Mouse (Mus musculus) cerebellum, adult 11-12 months (tissue): ENCODE data around the gene Mrps7.

ENCODE experiments used
- DNase-seq: peaks from one replicate; pipeline ENCODE4 v3.0.0; 2022

Gene Mrps7

DNA sequence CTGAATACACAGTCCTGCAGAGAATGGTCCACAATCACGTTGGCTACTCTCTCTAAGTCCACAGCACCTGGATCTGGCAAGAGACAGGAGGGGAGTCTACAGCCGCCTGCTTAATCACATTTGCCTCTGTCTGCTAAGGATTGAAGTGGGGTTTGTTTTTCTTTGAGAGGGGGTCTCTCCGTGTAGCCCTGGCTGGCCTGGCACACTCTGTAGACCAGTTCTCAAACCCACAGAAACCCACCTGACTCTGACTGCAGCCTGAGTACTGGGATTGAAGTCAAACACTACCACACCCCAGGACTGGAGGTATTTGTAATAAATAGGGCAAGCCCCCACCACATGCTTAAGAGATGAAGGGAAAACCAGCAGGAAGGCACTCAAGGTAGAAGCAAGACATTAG lies 5.9 kb downstream of the Mrps7 start:
- DNase-seq, result no peak

DNA sequence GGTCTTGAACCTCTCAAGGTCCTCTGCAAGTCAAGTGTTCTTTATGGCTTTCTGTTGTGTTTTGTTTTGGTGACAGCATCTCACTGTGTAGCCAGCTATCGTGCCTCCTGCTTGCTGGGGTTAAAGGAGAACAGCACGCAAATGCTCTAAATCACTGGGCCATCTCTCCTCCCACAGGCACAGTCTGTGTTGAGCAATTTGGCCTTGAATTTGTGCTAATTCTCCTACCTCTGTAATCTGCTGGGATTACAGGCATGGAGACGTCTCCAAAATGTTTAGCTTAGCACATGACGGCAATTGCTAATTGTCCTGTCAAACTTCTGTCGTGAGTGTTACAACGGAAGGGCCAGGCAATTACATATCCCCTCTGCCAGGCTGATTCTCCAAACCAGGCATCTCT lies 7.4 kb downstream of the Mrps7 start:
- DNase-seq, result no peak

DNA sequence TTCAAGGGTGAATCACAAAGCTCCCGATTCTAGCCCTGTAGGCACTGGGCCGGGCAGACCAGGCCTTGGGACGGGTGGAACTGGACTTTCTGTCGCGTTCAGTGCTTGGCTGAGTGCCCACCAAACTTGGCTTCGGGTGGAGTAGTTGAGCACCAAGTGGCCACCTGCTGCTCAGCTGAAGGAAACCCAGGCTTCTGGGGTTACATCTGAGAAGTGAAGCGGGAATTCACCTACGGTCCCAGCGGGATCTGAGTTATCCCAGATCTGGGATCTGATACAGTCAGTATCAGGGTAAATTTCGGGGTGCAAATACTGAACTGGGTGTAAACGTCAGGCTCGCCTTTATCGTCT lies 8.3 kb downstream of the Mrps7 start:
- DNase-seq, result peak; percentile 78

DNA sequence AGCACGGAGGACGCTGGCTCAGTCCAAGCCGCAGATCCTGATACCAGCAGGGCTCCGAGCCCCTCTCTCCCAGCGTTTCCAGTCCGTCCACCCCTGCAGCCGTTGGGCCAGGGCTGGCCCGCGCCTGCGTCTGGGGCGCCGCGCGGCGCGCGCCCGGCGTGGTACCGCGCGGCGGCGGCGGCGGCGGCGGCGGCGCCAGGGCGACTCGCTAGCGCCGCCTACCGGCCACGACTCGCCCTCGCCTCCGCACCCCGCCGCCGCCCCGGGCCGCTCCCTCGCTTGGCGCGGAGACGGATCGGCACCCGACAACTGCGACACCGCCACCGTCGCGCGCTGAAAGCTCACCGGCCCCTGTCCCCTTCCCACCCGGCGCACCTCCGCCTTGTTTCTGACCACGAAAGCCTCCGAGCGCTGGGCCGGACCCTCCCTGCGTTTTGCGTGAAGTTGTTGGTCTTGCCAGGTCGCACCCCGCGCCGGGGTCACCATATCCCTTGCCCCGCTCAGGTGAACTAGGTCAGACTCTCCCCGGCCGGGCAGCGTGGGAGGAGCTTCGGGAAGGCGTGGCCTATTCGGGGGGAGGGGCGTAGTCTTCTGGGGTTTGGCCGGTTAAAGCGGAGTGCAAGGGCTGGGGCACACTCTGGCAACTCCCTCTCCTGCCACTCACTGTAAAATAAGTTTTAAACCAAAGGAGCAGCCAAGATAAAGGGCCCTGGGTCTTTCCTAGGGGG lies 8.8 kb downstream of the Mrps7 start, which contains the start of gene Mif4gd:
TSS of gene Mif4gd (minus strand) at position 560 of the 728 bp plus-strand sequence.
- peak; percentile 93 for DNase-seq

DNA sequence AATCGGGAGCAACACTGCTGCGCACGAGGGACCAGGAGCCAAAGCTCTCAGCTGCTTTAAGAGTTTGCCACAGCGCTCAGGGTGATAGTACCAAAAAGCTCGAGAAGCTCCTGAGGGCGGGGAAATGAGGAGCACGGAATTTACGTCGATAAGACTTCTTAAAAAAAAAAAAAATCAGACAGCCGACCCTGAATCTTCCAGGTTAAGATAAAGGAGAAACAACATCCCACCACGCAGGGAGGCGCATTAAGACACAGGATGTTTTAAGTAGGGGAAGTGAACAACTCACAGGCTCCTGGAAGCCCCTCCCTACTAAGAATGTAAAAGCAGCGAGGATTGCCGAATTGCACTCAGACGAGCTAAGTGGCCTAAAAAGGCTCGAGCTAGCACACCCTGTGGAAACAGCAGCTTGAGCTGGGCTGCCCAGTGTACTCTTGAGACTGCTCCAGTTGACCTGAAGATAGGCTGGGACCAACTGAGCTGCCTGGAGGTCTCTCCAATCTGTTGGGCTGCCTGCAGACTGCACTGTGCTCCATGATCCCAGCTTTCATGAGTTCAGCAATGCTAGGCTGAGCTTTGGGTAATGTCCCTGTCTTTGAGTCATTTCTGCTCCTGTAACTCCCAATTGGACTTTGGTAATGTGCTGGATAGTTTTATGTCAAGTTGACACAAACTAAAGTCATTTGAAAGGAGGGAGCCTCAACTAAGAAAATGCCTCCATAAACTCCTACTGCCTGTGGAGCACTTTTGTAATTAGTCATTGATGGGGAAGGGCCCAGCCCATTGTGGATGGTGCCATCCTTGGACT lies 9.6 kb downstream of the Mrps7 start:
- peak; percentile 47 for DNase-seq

DNA sequence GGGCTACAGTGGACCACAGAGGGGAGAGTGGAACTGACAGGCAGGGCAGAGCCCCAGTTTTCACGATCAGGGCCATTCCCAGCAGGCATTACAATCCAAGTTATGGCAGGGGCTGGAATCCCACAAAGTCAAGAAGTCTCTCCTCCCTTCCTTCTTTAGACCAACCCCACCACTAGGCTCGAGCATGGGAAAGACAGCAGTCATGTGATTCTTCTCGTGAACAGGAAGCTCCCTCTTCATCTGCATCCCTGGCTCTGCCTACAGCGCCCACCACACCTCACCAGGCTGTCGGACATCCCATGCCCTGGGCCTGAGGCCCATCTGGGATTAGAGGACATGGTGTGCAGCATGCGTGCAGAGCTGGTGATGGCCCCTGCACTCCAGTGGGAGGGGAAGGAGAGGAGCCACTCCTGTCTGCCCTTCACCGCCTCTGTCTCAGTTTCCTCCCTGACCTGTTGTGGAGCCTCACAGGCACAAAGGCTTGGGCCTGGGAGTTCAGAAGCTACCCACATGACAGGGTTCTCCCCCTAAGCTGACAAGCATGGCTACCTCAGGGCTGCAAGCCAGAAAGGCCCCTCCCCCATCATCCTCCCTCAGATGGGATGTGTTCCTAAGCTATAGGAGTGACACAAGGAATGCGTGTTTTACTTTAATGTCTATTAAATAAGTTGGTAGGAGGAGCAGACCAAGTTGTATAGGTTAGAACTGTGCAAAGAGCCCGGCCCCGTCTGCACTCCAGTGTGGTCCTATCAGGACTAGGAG lies 10.8 kb downstream of the Mrps7 start:
- DNase-seq, result peak; percentile 54

DNA sequence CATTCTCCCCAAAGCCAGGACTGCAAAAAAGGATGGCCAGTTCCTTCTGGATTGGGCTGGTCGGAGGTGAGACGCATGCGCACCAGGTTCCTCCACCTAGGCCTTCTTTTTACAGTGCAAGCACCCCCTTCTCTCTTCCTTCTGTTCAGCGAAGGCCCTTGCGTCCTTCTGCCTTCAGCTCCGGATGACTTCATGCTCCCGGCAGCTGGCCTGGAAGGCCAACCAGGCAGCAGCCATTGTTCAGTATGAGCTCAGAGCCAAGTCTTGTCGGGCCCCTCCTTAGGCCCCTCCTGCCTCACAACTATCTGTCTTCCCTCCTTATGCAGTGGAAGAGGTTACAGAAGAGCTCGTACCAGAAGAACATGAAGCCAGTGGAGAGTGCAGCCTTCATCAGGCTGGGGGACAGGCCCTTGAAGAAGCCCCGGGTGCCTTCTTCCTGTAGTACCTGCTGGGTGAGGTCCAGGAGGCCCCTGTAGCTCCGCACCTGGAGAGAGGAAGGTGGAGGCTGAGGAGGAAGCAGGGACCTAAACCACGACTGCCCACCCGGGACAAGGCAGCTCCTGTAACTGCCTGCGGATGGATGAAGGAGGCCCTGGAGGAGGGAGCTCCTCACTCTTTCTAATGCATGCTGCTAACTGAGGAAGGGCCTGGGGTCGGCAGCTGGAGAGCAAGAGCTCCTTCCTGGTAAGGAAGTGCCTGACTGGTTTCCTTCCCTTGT lies 11.5 kb downstream of the Mrps7 start:
- DNase-seq, result peak; percentile 35

DNA sequence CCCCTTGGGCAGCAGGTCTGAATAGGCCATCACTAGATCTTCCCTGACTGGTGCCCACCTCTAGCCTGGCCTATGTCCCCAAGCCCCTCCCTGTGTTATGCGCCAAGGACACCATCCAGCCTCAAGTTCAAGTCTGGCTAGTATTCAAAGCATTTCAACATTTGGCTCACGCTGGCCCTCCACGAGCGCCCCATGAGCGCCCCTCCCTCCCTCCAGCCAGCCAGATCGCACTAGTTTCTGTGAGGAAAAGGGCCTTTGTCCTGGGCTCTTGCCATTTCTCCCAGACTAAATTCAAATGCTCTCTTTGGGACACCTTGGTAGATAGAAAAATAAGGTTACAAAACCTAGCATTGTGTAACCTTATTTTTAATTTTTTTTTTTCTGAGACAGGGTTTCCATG lies 12.2 kb downstream of the Mrps7 start:
- peak; percentile 35 for DNase-seq

DNA sequence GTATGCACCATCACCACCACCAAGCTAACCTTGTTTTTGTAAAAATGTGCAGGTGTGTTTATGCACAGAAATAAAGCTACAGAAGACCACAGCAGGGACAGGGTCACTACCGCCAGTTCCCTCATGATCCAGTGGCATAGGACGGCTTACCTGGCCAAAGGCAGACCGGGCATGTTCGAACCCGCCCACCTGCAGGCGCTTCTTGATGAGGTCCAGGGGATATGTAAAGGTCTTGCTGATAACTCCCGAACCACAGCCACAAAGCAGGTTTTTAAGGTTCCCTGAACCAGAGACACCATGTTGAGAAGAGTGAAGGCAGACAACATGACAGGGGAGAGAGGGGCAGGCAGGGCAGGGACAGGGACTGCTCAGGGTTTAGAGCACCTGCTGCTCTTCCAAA lies 12.6 kb downstream of the Mrps7 start:
- peak; percentile 18 for DNase-seq

DNA sequence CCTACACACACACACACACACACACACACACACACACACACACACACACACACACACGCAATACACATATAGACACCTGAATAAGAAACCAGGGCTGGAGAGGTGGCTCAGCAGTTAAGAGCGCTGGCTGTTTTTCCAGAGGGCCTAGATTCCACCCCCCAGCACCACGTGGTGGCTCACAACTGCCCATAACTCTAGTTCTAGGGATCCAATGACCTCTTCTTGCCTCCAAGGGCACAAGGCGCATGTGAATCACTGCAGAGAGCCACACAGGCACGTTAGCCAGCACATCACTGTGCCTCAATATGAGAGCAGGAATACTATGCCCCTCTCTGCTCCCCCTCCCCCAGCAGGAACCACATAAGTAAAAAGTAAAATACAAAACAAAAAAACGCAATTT lies 13.2 kb downstream of the Mrps7 start:
- no peak for DNase-seq

DNA sequence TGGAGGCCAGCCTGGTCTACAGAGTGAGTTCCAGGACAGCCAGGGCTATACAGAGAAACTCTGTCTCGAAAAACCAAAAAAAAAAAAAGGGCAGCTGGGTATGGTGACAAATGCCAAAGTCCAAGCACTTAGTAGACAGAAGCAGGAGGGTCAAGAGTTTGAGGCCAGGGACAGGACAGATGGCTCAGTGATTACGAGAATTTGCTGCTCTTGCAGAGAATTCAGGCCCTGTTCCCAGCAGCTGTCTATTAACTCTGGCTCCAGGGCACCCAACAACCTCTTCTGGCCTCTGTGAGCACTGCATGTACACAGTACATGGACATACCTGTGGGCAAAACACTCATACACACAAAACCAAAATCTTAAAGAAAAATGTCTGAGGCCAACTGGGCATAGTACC lies 14.3 kb downstream of the Mrps7 start:
- no peak for DNase-seq

DNA sequence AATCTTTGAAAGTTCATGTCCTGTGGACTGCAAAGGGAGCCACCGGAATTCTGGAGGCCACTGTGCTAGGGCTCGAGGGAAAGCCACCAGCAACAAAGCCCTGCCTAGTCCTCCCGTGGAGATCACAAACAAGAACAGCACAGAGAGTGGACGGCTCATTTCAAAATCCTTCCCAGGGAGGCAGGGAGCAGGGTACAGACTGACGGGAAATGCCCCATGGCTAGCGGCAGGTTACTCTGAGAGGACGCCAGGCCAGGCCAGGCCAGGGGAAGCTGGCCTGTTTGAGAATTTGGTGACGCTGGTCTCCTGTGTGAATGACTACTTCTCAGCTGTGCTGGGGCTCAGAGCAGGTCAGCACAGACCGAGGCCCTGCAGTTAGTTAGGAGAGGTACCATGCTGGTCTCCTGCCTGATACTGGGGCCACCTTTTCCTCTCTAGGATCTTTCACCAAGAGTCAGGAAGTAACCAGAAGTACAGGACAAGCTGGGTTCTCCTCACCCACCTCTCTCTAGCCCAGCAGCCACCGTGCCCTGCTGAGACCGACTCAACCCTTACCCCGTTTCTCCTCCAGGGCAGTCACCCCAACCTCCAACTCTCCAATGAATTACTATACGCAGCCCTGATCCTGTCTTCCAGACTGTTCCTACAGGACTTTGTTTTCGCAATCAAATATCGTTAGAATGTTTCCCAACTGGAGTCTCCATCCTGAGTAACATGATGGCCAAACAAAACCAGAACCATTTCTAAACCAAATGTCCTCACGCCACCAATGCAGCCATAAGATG lies 15.2 kb downstream of the Mrps7 start:
- no peak for DNase-seq

DNA sequence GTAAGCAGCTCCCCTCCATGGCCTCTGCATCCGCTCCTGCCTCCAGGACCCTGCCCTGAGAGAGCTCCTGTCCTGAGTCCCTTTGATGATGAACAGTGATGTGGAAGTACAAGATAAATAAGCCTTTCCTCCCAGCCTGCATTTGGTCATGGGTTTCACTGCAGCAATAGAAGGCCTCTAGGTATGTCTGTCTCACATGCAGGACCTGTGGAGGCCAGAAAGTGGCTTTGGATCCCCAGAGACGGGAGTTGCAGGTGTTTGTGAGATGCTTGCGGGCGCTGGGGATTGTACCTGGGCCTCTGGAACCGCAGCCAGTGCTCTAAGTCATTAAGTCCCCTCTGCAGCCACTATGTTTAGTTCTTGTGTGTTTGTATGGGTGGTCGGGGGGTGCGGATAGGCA lies 16.2 kb downstream of the Mrps7 start:
- no peak for DNase-seq

DNA sequence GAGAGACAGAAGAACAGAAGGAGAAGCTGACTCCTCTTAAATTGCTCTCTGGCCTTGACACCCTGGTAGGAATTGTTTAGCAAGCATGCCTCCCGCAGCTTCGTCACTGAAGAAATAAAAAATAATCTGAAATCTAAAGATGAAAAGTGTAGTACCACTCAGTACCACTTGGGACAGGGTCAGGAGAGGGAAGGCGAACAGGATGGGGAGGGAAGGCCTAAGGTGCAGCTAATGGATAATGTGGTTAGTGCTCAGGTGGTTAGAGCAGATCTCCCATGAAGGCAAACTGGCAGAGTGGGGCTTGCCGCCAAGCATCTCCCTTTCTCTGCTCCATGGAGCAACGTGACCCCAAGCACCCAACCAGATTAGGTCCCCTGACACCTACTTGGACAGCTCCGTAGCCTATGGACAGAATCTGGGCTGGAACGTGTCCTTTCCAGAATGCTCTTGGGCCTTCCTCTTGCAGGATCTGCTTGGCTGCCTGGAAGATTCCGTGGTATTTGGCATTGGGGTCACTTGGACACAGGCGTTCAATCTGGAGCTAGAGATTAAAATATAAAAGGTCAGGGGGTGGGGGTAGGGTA lies 19.9 kb downstream of the Mrps7 start:
- no peak for DNase-seq

DNA sequence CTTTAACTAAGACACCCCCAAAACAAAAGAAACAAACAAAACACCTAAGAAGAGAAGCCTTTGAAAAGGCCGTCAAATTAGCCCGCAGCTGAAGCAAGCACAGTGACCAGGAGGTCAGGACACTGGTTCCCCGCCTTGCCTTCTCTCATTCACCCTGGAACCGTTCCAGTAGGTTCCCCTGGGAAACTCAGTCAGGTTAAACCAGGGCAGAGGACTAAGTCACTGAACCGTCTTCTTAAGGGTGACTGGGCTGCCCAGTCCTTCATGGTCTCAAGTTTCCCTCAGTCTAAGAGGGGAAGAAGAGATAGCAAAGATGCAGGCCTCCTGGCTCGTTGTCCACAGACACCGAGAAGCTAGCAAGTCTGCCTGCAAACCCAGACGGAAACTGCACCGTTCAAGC lies 22.2 kb downstream of the Mrps7 start:
- DNase-seq, result peak; percentile 48

DNA sequence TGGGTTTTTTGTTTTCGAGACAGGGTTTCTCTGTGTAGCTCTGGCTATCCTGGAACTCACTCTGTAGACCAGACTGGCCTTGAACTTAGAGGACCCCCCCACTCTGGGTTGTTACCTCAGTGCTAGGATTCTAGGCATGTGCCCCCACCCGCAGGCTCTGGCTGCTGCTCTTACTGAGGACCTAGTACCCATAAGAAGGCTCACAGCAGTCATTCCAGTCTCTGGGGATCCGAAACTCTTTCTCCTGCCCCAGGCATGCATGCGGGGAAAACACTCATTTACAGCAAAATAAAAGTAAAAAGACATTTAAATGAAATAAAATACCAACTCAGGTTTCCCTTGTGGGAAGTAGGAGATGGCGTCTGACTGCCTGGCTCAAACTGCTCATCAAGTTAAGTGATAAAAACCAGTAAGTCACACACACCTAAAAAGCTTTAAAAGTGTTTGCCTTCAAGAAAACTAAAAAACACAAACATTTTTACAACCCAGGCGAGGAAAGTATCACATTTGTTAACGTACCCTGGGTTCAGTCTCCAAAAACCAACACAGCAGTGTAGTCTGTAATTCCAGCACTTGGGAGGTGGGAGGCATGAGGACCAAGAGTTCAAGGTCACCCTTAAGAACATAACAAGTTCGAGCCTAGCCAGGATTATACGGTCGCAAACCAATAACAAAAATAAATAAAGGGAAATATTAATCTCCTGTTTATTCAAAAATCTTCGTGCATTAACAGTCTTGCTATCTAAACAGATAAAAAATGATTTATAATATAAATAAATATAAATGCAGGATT lies 23.3 kb downstream of the Mrps7 start:
- DNase-seq, result peak; percentile 48

DNA sequence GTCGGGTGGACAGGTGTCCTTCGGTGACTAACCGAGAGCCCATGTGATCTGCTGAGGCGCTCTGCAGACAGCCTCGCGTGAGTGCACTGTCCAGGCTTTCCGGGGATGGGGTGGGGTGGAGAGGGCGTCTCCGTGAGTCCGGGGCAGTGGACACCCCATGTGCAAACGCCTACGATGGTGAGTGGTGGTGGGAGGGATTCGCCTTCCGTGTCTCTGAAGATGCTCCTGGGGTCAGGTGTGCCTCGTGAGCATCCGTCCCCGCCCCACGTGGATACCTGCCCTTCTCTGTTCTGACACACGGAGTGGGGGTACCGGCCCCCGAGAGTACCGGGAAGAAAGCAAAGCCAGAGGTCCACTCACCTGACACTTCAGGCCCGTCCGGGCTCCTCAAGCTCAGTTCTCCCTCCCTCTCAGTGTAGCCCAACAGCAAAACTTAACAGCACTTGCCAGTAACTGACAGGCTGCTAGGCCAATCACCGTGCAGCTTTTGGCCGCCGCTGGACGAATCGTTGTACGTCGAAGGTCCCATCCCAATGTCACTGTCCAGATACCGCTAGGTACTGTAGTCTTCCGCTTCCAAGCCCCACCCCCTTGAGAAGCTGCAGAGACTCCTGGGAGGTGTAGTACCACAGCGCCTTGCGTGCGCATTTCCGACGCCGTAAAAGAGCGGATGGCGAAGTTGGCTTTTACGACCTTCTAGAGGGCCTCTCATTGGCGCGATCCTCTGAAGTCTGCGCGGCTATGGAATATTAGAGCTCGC lies 24.2 kb downstream of the Mrps7 start, which contains the start of gene Slc25a19:
TSS of gene Slc25a19 (minus strand) at position 591 of the 760 bp plus-strand sequence.
- DNase-seq, result peak; percentile 100

DNA sequence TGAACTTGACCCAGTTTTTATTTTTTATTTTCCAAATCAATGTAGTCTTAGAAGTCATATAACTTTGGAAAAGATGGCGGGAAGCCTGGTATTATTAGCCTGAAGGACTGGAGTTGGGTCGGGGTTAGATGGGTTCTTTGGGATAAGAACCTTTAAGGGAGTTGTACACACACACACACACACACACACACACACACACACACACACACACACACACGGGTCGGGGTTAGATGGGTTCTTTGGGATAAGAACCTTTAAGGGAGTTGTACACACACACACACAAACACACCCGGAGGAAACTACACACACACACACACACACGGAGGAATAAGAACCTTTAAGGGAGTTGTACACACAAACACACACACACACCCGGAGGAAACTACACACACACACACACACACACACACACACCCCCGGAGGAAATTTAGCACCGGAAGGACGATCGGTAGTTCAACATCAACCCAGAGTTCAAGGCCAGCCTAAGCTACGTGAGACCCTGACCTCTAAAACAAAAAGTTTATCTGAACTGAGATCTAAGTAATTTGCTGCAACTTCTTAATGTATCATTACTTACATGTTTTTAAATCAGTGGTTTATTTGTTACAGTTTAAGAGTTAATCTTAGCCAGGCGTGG lies 24.9 kb downstream of the Mrps7 start:
- no peak for DNase-seq

DNA sequence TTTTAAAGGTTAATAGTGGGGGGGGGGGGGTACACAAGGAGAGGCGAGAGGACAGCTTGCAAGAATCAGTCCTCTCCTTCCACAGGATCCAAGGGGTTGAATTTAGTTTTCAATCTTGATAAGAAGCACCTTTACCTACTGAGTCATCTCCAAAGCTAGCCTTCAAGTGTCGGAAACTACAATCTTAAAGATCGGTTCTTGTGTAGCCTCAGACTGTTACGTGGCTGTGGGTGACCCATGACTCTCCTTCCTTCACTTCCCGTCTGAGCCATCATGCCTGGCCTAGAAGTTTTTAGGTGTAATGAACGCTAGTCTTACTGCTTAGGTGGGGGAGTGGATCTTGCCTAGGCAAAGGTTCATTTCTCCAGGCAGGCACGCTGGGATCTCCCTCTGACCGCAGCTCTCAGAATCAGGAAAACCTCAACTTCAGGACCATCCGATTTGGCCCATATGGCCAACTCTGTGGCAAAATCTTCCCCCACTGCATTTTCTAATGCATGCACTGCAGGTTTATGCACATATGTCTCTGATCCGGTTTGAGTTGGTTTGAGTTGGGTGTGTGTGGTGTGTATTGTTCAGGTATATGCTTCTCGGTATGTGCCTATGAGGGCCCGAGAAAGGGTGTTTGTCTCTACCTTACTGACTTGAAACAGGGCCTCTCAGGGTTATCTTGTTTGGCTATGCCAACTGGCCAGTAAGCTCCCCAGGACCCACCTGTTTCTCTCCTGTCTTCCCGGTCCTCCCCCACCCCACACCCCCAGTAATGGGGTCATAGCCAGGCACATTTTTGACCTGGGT lies 26.2 kb downstream of the Mrps7 start:
- peak; percentile 46 for DNase-seq
